Mouse (Mus musculus): Measurements from ENCODE around the gene Hnrnpf. TPM values are rescaled to one million over a fixed set of nuclear protein-coding genes. Genes with fewer than 3 reads are reported as not detected.

The Hnrnpf gene
- polyA plus RNA-seq, 1 experiment = 112 TPM

DNA sequence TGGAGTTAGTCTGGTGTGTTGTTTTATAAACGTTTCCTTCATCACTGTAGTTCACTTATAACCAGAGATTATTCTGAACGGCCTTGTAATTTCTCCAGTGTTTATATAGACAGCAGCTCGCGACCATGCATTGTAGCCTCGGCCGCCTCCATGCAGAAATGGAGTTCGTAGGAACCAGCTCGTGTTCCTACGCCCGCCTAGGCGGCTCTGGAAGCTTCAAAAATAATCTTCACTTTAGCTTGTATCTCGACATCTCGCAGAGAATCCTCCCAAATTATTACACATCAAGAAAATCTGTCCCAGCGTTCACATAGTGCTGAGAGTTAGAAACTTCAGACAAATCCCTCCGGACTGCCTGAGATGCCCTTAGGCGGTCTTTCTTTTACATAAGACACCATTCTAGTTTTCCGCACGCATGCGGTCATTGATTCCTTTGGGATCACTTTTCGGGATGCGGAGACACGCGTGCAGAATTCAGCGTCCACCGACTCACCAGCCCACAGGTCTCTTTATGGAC is 5.9 kb downstream of the Hnrnpf start:
- Histone ChIP-seq H3K27me3 (replicated peaks) (no peaks in the 10 kb centered on the region), H3K4me3 (replicated peaks) (peak overlapping the region; percentile 97), H3K9me3 (no peaks in the 10 kb centered on the region), H3K4me1 (peaks cover 59% of the 10 kb centered on the region), H3K36me3 (replicated peaks; ENCODE audit: low read length) (no peaks in the 10 kb centered on the region)
- no peak for TF ChIP-seq FLI1 (IDR thresholded peaks at IDR 0.05; ENCODE audit: low read length)
- no peak for TF ChIP-seq GATA1 (IDR thresholded peaks at IDR 0.05; ENCODE audit: borderline replicate concordance, low read length)

DNA sequence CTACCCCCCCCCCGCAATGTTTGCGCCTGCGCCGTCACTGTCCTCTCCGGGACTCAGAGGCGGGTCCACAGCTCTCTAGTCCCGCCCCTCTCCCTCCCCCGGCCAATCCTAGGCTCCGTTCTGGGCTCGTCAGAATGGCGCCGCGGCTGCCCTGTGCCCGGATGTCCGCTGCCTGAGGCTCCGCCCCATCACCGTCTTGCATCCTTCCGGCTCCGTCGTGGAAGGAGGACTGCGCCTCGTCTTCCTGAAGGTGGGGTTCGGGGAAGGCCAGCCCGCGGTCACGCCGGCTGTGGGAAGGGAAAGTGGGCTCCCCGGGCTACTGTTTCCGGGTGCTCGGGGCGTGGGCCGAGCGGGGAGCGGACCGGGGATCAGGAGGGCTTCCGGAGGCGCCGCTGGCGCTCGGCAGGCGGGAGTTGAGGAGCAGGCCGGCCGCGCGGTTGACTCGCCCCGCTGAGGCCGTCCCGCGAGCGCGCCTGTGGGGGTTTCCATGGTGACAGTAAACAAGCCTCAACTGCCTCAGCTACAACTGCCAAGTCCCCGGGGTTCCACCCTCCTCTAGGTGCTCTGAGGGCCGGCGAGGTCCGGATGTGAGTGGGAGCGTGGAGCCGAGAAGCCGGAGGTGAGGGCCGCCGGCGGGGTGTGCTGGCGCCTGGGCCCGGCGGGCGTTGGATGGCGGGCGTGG is 6.6 kb downstream of the Hnrnpf start:
- Histone ChIP-seq H3K27me3 (replicated peaks) (no peaks in the 10 kb centered on the region), H3K4me1 (peaks cover 60% of the 10 kb centered on the region)

DNA sequence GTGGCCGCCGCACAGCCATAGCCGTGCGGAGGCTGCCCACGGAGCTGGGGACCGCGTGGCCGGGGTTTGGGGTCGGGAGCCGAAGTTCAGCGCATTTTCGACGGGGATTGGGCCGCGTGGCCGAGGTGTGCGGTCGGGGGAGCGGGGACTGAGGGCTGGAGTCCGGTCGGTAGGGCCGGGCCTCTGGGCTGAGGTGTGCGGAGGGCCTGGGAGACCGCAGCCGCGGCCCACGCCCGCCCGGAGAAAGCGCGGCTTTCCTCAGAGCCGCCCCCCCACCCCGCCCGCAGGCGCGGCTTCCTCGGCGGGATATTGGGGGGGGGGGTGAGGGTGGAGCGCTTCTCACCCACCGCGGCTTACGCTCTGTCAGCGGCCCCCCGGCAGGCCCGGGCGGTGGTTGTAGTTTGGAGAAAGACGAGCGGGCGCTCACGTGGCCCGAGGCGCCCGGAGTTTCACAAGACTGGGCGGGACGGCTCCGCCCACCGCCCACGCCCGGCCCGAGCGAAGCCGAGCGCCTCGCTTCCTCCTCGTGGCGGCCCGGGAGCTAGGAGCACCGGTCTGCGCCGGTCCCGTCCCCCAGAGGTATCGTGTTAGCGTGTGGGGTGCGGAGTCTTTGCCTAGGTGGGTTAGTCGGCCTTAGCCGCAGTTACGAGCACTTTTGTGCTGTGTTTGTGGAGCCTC is 7.3 kb downstream of the Hnrnpf start:
- H3K4me1 ChIP-seq = peaks cover 61% of the 10 kb centered on the region
- no peaks in the 10 kb centered on the region for H3K36me3 ChIP-seq (replicated peaks; ENCODE audit: low read length)
- TF ChIP-seq GATA1 (IDR thresholded peaks at IDR 0.05; ENCODE audit: borderline replicate concordance, low read length) (no peak), FLI1 (IDR thresholded peaks at IDR 0.05; ENCODE audit: low read length) (no peak)
- H3K9me3 ChIP-seq = no peaks in the 10 kb centered on the region
- H3K27me3 ChIP-seq (replicated peaks) = no peaks in the 10 kb centered on the region
- peak overlapping the region; percentile 97 for H3K4me3 ChIP-seq (replicated peaks)

More for the DNA sequence above, 6.6 kb downstream of the Hnrnpf start:
- Histone ChIP-seq H3K4me3 (replicated peaks) (peak overlapping the region; percentile 97), H3K36me3 (replicated peaks; ENCODE audit: low read length) (no peaks in the 10 kb centered on the region), H3K9me3 (no peaks in the 10 kb centered on the region)
- TF ChIP-seq FLI1 (IDR thresholded peaks at IDR 0.05; ENCODE audit: low read length) = 0 out of 2 replicates have a peak, but pooled peaks have one; percentile 28
- TF ChIP-seq GATA1 (IDR thresholded peaks at IDR 0.05; ENCODE audit: borderline replicate concordance, low read length) = no peak

- peak overlapping the region; percentile 97 for H3K4me3 ChIP-seq (replicated peaks)
- no peak for TF ChIP-seq GATA1 (IDR thresholded peaks at IDR 0.05; ENCODE audit: borderline replicate concordance, low read length)
- TF ChIP-seq FLI1 (IDR thresholded peaks at IDR 0.05; ENCODE audit: low read length) = no peak
- H3K4me1 ChIP-seq = peaks cover 59% of the 10 kb centered on the region
These were observed 7.8 kb downstream of the Hnrnpf start for GRCm38 (mm10) chr6:117907979-117908355.

DNA sequence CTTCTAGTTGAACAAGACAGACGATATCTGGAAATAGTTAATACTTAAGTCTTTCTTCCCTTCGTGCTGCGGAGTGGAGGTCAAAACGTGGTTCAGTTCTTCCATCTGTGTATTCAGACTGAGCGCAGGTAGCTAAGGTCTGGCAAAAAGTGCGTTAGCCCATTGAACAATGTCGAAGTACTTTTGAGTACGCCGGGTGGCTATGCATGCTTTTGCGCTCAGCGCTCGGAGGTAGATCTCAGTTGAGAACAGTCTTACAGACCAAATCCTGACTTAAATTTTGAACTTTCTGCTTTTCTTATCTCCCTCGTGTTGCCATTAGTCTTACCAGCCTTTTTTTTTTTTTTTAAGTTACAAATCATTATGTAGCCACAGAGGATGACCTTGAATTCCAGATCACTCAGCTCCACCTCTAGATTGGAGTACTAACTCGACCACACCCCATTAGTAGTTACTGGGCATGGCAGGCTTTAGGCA is 8.3 kb downstream of the Hnrnpf start:
- Histone ChIP-seq H3K4me3 (replicated peaks) (peak overlapping the region; percentile 97), H3K9me3 (no peaks in the 10 kb centered on the region), H3K27me3 (replicated peaks) (no peaks in the 10 kb centered on the region), H3K36me3 (replicated peaks; ENCODE audit: low read length) (peaks cover 4% of the 10 kb centered on the region), H3K4me1 (peaks cover 62% of the 10 kb centered on the region)
- no peak for TF ChIP-seq FLI1 (IDR thresholded peaks at IDR 0.05; ENCODE audit: low read length)
- TF ChIP-seq GATA1 (IDR thresholded peaks at IDR 0.05; ENCODE audit: borderline replicate concordance, low read length) = no peak

More at GRCm38 (mm10) chr6:117907979-117908355, 7.8 kb downstream of the Hnrnpf start:
- Histone ChIP-seq H3K36me3 (replicated peaks; ENCODE audit: low read length) (no peaks in the 10 kb centered on the region), H3K27me3 (replicated peaks) (no peaks in the 10 kb centered on the region), H3K9me3 (no peaks in the 10 kb centered on the region)

DNA sequence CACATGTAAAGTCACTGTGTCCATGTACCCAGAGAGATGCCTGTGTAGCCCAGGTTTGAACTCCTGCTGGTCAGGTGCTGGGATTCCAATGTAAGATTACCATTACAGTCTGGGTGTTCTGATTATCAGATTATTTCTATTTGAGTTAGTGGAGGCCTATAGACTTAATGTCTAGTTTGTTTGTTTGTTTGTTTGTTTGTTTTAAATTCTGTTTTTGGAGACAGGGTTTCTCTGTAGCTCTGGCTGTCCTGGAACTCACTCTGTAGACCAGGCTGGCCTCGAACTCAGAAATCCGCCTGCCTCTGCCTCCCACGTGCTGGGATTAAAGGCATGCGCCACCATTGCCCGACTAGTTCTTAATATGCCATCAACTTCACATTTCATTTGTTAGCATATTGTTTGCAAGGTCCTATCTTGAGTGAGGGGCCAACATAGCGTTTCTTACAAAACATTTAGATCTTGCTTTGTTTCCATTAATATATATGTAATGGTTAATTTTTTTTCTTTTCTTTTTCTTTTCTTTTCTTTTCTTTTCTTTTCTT is 10.1 kb downstream of the Hnrnpf start:
- TF ChIP-seq FLI1 (IDR thresholded peaks at IDR 0.05; ENCODE audit: low read length) (no peak), GATA1 (IDR thresholded peaks at IDR 0.05; ENCODE audit: borderline replicate concordance, low read length) (no peak)
- peak overlapping the region; percentile 97 for H3K4me3 ChIP-seq (replicated peaks)
- peaks cover 12% of the 10 kb centered on the region for H3K36me3 ChIP-seq (replicated peaks; ENCODE audit: low read length)
- no peaks in the 10 kb centered on the region for H3K27me3 ChIP-seq (replicated peaks)
- no peaks in the 10 kb centered on the region for H3K9me3 ChIP-seq
- H3K4me1 ChIP-seq = peaks cover 59% of the 10 kb centered on the region

DNA sequence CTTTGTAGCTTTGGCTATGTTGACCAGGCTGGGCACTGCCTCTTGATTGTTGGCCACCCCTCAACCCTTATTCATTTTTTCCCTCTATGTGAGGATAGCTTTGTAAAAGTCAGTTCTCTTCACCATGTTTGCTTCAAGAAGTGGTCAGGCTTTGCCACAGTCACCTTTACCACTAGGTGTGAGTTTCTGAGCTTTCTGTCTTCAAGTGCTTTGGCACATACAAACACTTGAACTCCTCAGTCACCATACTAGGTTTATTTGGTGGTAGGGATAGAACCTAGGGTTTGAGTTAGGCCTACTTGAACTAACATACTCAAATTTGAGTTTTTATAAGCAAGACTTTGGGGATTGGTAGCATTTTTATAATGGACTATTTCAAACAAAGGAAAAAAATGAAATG is 14.4 kb downstream of the Hnrnpf start:
- H3K27me3 ChIP-seq (replicated peaks) = no peaks in the 10 kb centered on the region
- TF ChIP-seq FLI1 (IDR thresholded peaks at IDR 0.05; ENCODE audit: low read length) (no peak), GATA1 (IDR thresholded peaks at IDR 0.05; ENCODE audit: borderline replicate concordance, low read length) (no peak)
- peaks cover 27% of the 10 kb centered on the region for H3K36me3 ChIP-seq (replicated peaks; ENCODE audit: low read length)
- no peaks in the 10 kb centered on the region for H3K9me3 ChIP-seq
- H3K4me1 ChIP-seq = peaks cover 73% of the 10 kb centered on the region
- no peak overlapping the region for H3K4me3 ChIP-seq (replicated peaks)

DNA sequence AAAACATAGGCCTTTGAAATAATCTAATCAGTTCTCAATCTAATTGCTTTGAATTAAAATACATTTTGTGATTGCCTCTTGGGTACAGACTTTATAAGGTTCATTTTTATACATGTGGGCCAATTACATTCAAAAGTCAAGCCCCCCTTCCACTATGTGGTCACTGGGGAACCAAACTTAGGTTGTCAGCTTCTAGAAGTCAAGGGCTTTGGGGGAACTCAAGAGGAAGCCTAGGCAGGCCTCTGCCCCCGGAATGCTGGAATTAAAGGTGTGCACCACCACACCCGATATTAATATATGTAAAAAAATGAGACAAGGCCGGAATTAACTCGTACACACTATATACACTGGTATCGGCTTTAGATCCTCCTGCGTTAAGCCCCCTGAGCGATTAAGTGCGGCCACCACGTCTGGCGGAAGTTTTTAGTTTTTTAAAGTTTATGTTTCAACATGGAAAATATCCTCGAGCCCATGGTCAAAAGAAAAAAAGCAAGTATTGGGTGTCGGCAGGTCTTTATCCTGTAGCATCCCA is 16.1 kb downstream of the Hnrnpf start:
- TF ChIP-seq GATA1 (IDR thresholded peaks at IDR 0.05; ENCODE audit: borderline replicate concordance, low read length) = no peak
- TF ChIP-seq FLI1 (IDR thresholded peaks at IDR 0.05; ENCODE audit: low read length) = no peak
- peaks cover 76% of the 10 kb centered on the region for H3K4me1 ChIP-seq
- no peaks in the 10 kb centered on the region for H3K9me3 ChIP-seq
- H3K4me3 ChIP-seq (replicated peaks) = peak overlapping the region; percentile 95
- H3K36me3 ChIP-seq (replicated peaks; ENCODE audit: low read length) = peaks cover 43% of the 10 kb centered on the region
- H3K27me3 ChIP-seq (replicated peaks) = no peaks in the 10 kb centered on the region

GRCm38 (mm10) chr6:117916737-117917426 is 16.8 kb downstream of the Hnrnpf start:
- H3K27me3 ChIP-seq (replicated peaks) = no peaks in the 10 kb centered on the region
- TF ChIP-seq FLI1 (IDR thresholded peaks at IDR 0.05; ENCODE audit: low read length) (peak; percentile 40; the same call in 1 of the 2 replicates), GATA1 (IDR thresholded peaks at IDR 0.05; ENCODE audit: borderline replicate concordance, low read length) (no peak)

More at GRCm38 (mm10) chr6:117916737-117917426, 16.8 kb downstream of the Hnrnpf start:
- H3K36me3 ChIP-seq (replicated peaks; ENCODE audit: low read length) = peaks cover 49% of the 10 kb centered on the region
- H3K9me3 ChIP-seq = no peaks in the 10 kb centered on the region
- H3K4me3 ChIP-seq (replicated peaks) = peak overlapping the region; percentile 95
- H3K4me1 ChIP-seq = peaks cover 76% of the 10 kb centered on the region
